In the genomic region with DNA sequence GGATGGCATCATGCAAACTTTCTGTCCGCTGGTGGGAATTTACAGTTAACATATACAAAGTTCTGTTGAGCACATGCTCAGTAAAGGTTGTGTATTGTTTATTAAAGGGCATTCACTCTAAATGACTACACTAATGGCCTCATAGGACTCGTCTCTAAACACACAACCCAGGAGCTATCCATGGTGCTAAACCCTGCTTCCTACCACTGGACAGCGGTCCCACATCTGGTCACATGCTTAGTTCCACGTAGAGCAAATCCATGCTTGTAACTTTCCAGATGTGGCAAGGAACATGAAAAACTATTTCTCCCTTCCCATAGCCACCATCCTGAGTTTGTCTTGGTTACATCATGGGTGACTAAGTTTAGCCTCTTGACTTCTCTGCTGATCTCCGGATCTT, we compare ENCODE assay signal across 11 mouse cellular contexts. TPM values are rescaled to one million over a fixed set of nuclear protein-coding genes. Genes with fewer than 3 reads are reported as not detected.
DNase-seq lines count a peak whose midpoint lies in the region; ATAC-seq and TF ChIP-seq lines count a peak whose summit lies in the region.
"Had no signal": no experiment of that assay in that cellular context is flagged by ENCODE, and none has a peak within 500 bp of the region (broad histone marks: within the 10 kb centered on the region; RNA-seq: fewer than 3 reads in every experiment).

No protein-coding gene starts in this region.

- H3K4me1 ChIP-seq in kidney, postnatal 0 days (replicated peaks; ENCODE audit: insufficient read depth, low read length) = no peaks in the 10 kb centered on the region
- no peaks in the 10 kb centered on the region for H3K4me1 ChIP-seq in MEL (ENCODE audit: control insufficient read depth in 1 of 2, insufficient read depth in 2 of 2, low read length in 2 of 2)
- H3K4me1 ChIP-seq in midbrain, embryonic 10.5 days = no peaks in the 10 kb centered on the region
- H3K4me1 ChIP-seq in forebrain, embryonic 12.5 days = 0 out of 2 replicates have a peak, but pooled peaks cover 6% of the 10 kb centered on the region

- no peak for TF ChIP-seq EP300 in MEL (IDR thresholded peaks at IDR 0.05; ENCODE audit: low read depth in 1 of 2, low read length in 2 of 2)

- H3K4me3 ChIP-seq in kidney, postnatal 0 days (replicated peaks; ENCODE audit: low read depth, low read length) = no peak overlapping the region
- H3K4me3 ChIP-seq in MEL (ENCODE audit: control insufficient read depth in 1 of 2, insufficient read depth in 1 of 2, low read depth in 2 of 2, low read length in 2 of 2) = no peak overlapping the region
- no peak overlapping the region for H3K4me3 ChIP-seq in midbrain, embryonic 10.5 days
- H3K4me3 ChIP-seq in forebrain, embryonic 12.5 days (replicated peaks) = no peak overlapping the region

- no peak for ATAC-seq in kidney, postnatal 0 days (replicated peaks; ENCODE audit: low FRiP score, low read depth)
- ATAC-seq in forebrain, embryonic 12.5 days (ENCODE audit: low FRiP score) = no peak

- H3K36me3 ChIP-seq in kidney, postnatal 0 days (ENCODE audit: insufficient read depth, low read length) = no peaks in the 10 kb centered on the region
- no peaks in the 10 kb centered on the region for H3K36me3 ChIP-seq in MEL (ENCODE audit: control insufficient read depth in 1 of 2, insufficient read depth in 2 of 2, low read length in 2 of 2)
- H3K36me3 ChIP-seq in midbrain, embryonic 10.5 days = no peaks in the 10 kb centered on the region
- no peaks in the 10 kb centered on the region for H3K36me3 ChIP-seq in forebrain, embryonic 12.5 days (replicated peaks)

- no peak for TF ChIP-seq RAD21 in MEL (IDR thresholded peaks at IDR 0.05; ENCODE audit: low read depth, low read length)

- no peak overlapping the region for H3K4me2 ChIP-seq in kidney, postnatal 0 days (ENCODE audit: low read length)
- H3K4me2 ChIP-seq in forebrain, embryonic 12.5 days = no peak overlapping the region
- H3K4me2 ChIP-seq: heart, embryonic 11.5 days had no signal

- no peak overlapping the region for H3K9ac ChIP-seq in kidney, postnatal 0 days (ENCODE audit: low read depth, low read length)
- H3K9ac ChIP-seq in MEL (ENCODE audit: control insufficient read depth, low read depth, low read length, poor library complexity, severe bottlenecking) = no peak overlapping the region
- H3K9ac ChIP-seq in forebrain, embryonic 12.5 days = no peak overlapping the region

- TF ChIP-seq POLR2A in MEL (IDR thresholded peaks at IDR 0.05; ENCODE audit: control insufficient read depth in 1 of 2, insufficient read depth in 1 of 2, low read depth in 1 of 2, low read length in 2 of 2, poor library complexity in 1 of 2) = no peak

- TF ChIP-seq CTCF in kidney, postnatal 0 days (IDR thresholded peaks at IDR 0.05; ENCODE audit: low read depth) = no peak
- no peak for TF ChIP-seq CTCF in MEL (IDR thresholded peaks at IDR 0.05 in 2 of 3, conservative IDR thresholded peaks at IDR 0.05 in 1 of 3; ENCODE audit: control insufficient read depth in 1 of 3, insufficient read depth in 1 of 3, low read depth in 2 of 3, low read length in 3 of 3, poor library complexity in 1 of 3, severe bottlenecking in 1 of 3)

- no peaks in the 10 kb centered on the region for H3K79me2 ChIP-seq in MEL (ENCODE audit: control insufficient read depth, insufficient read depth, low read length, poor library complexity)

- DNase-seq in kidney, postnatal 0 days (ENCODE audit: low spot score) = peak; percentile 65
- no peak for DNase-seq in kidney, adult 11 months
- peak; percentile 26 for DNase-seq in 416B (ENCODE audit: low read depth)
- peak; percentile 67 for DNase-seq in MEL (ENCODE audit: low read depth, low spot score)
- DNase-seq in forelimb bud, embryonic 11.5 days (ENCODE audit: low read depth, low spot score) = peak; percentile 78
- no peak for DNase-seq in MN1 (ENCODE audit: low spot score)
- no peak for DNase-seq in midbrain, embryonic 10.5 days (ENCODE audit: low spot score)
- DNase-seq: cerebellum, adult 11 months had no signal

- 55% methylated on average over 5 of the region's 5 CpGs for WGBS in kidney, postnatal 0 days
- 67% methylated on average over 5 of the region's 5 CpGs for WGBS in midbrain, embryonic 10.5 days
- WGBS in forebrain, embryonic 12.5 days = 67% methylated on average over 5 of the region's 5 CpGs

- H3K27ac ChIP-seq in kidney, postnatal 0 days = no peak overlapping the region
- H3K27ac ChIP-seq in MEL (ENCODE audit: control insufficient read depth, low read depth, low read length) = no peak overlapping the region
- no peak overlapping the region for H3K27ac ChIP-seq in midbrain, embryonic 10.5 days (replicated peaks)
- no peak overlapping the region for H3K27ac ChIP-seq in forebrain, embryonic 12.5 days

- H3K9me3 ChIP-seq in kidney, postnatal 0 days (replicated peaks; ENCODE audit: low read length) = no peaks in the 10 kb centered on the region
- H3K9me3 ChIP-seq in MEL (replicated peaks; ENCODE audit: insufficient read depth, low read length) = no peaks in the 10 kb centered on the region
- peaks cover 13% of the 10 kb centered on the region; the same call in 1 of the 2 replicates for H3K9me3 ChIP-seq in midbrain, embryonic 10.5 days (replicated peaks)
- 0 out of 2 replicates have a peak, but pooled peaks cover 10% of the 10 kb centered on the region for H3K9me3 ChIP-seq in forebrain, embryonic 12.5 days

- no peaks in the 10 kb centered on the region for H3K27me3 ChIP-seq in kidney, postnatal 0 days (ENCODE audit: insufficient read depth, low read length)
- no peaks in the 10 kb centered on the region; a peak in 1 of 4 replicates for H3K27me3 ChIP-seq in MEL (ENCODE audit: control insufficient read depth in 1 of 2, insufficient read depth in 2 of 2, low read length in 2 of 2)
- H3K27me3 ChIP-seq in midbrain, embryonic 10.5 days (ENCODE audit: low read depth, poor library complexity, severe bottlenecking) = peaks cover 7% of the 10 kb centered on the region; the same call in 1 of the 2 replicates
- 0 out of 2 replicates have a peak, but pooled peaks cover 8% of the 10 kb centered on the region for H3K27me3 ChIP-seq in forebrain, embryonic 12.5 days

TF ChIP-seq in MEL, 35 proteins besides CTCF, POLR2A, EP300 and RAD21:
- no peak for TF ChIP-seq RCOR1 (IDR thresholded peaks at IDR 0.05; ENCODE audit: low read depth, low read length)
- peak; percentile 68 for TF ChIP-seq MXI1 (IDR thresholded peaks at IDR 0.05; ENCODE audit: low read depth, low read length)
- TF ChIP-seq SIN3A (IDR thresholded peaks at IDR 0.05; ENCODE audit: low read length) = peak; percentile 75
- TF ChIP-seq E2F4 (IDR thresholded peaks at IDR 0.05; ENCODE audit: borderline replicate concordance, low read depth, low read length) = no peak
- no peak for TF ChIP-seq USF1 (IDR thresholded peaks at IDR 0.05; ENCODE audit: low read depth, low read length)

RNA-seq across cellular contexts. Expression of gene Tmcc3, which starts 6.2 kb away (rescaled TPM):
- 7.9 and 8.4 TPM in 2 replicates for polyA plus RNA-seq in kidney, postnatal 0 days (2015; fragmentation: Nextera tagmentation; extraction: Ambion mirVana)
- 2.6 TPM in 2 replicates for total RNA-seq in MEL (2012; rRNA removed)
- polyA plus RNA-seq in MEL (2012; ENCODE audit: insufficient read depth in 1 of 2, insufficient read length in 2 of 2, low read depth in 1 of 2, low replicate concordance in 2 of 2, missing spikeins in 1 of 2) = 1 to 10 TPM in 1 of 2 experiments, not detected in 1; 1.3 TPM
- polyA plus RNA-seq in midbrain, embryonic 10.5 days (2016; fragmentation: Nextera tagmentation; extraction: Ambion mirVana) = 2.9 and 3.0 TPM in 2 replicates
- polyA plus RNA-seq in forebrain, embryonic 12.5 days (2016; fragmentation: Nextera tagmentation; extraction: Ambion mirVana) = 5.2 and 5.3 TPM in 2 replicates

RNA-seq across cellular contexts. Expression of gene Gm4792, which starts 7.0 kb away (rescaled TPM):
- polyA plus RNA-seq in kidney, postnatal 0 days (2015; fragmentation: Nextera tagmentation; extraction: Ambion mirVana) = not detected in 2 replicates
- total RNA-seq in MEL (2012; rRNA removed) = not detected in 2 replicates
- not detected for polyA plus RNA-seq in MEL (2012; ENCODE audit: insufficient read depth in 1 of 2, insufficient read length in 2 of 2, low read depth in 1 of 2, low replicate concordance in 2 of 2, missing spikeins in 1 of 2)
- polyA plus RNA-seq in midbrain, embryonic 10.5 days (2016; fragmentation: Nextera tagmentation; extraction: Ambion mirVana) = 0.17 TPM in 1 of 2 replicates, not detected in the other
- polyA plus RNA-seq in forebrain, embryonic 12.5 days (2016; fragmentation: Nextera tagmentation; extraction: Ambion mirVana) = not detected in 2 replicates
- polyA plus RNA-seq: heart, embryonic 11.5 days; liver, embryonic 16.5 days had no signal

Comparison
In these comparisons a context has a peak if more than half of its experiments do, and no peak if none do; other contexts are left out.
1. DNase-seq: peak in kidney, postnatal 0 days (single experiment), 416B (single experiment), MEL (single experiment) and forelimb bud, embryonic 11.5 days (single experiment); none in kidney, adult 11 months (single experiment), MN1 (single experiment) and midbrain, embryonic 10.5 days (single experiment).